17 mouse cellular contexts compared by ENCODE assay signal in the genomic region with DNA sequence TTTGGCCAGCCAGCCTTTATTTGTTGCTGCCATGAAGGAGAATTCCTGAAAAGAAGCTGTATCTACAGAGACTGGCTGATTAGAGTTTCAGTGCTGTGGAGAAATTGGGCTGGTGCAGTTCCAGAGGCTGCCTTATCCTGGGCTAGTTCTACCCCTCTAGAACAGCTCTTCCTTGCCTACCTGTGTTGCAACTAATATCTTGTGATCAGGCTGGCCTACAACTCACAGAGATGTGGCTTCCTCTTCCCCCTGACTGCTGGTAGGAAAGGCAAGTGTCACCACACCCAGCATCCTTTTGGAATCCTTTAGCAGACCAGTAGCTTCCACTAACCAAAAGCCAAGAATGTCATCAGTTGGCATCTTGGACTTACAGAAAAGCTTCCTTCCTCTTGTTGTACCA. TPM values are rescaled to one million over a fixed set of nuclear protein-coding genes. Genes with fewer than 3 reads are reported as not detected.
A peak's percentile ranks its signal among the peaks of the same experiment; 100 is the strongest.
DNase-seq lines count a peak whose midpoint lies in the region; ATAC-seq and TF ChIP-seq lines count a peak whose summit lies in the region.
"Had no signal": no experiment of that assay in that cellular context is flagged by ENCODE, and none has a peak within 500 bp of the region (broad histone marks: within the 10 kb centered on the region; RNA-seq: fewer than 3 reads in every experiment).

No protein-coding gene starts in this region.

- DNase-seq in heart, adult 11 months = peak; percentile 87
- DNase-seq in heart, postnatal 4 days = no peak
- DNase-seq in lung, adult 2 months = no peak
- no peak for DNase-seq in B cell, adult 2 months
- no peak for DNase-seq in gastrocnemius, adult 8-10 months (ENCODE audit: low spot score in 2 of 2)
- DNase-seq: cerebellum, postnatal 25 days; right cerebral cortex, postnatal 4 days; thymus, postnatal 36 days had no signal

- no peak for TF ChIP-seq CTCF in lung, adult 2 months (IDR thresholded peaks at IDR 0.05; ENCODE audit: insufficient read depth, low read length)

- ATAC-seq in lung, embryonic 15.5 days (ENCODE audit: borderline replicate concordance, extremely low read depth, low FRiP score, low TSS enrichment) = no peak
- ATAC-seq in liver, embryonic 15.5 days (ENCODE audit: insufficient read depth) = no peak
- ATAC-seq in stomach, embryonic 15.5 days (ENCODE audit: insufficient read depth, low FRiP score, low read depth) = no peak
- ATAC-seq: inflammation-experienced regulatory T-cells, adult 6 months; midbrain, embryonic 16.5 days; Patski had no signal

- no peaks in the 10 kb centered on the region for H3K9me3 ChIP-seq in lung, embryonic 15.5 days
- H3K9me3 ChIP-seq in liver, embryonic 15.5 days (replicated peaks) = no peaks in the 10 kb centered on the region
- no peaks in the 10 kb centered on the region for H3K9me3 ChIP-seq in stomach, embryonic 15.5 days
- H3K9me3 ChIP-seq: heart, embryonic 15.5 days; neural tube, embryonic 13.5 days had no signal

- peaks cover 10% of the 10 kb centered on the region; the same call in 1 of the 2 replicates for H3K36me3 ChIP-seq in lung, embryonic 15.5 days
- peaks cover 12% of the 10 kb centered on the region for H3K36me3 ChIP-seq in liver, embryonic 15.5 days (replicated peaks)
- H3K36me3 ChIP-seq in stomach, embryonic 15.5 days = peaks cover 3% of the 10 kb centered on the region; the same call in 1 of the 2 replicates
- H3K36me3 ChIP-seq: heart, embryonic 15.5 days had no signal

- peak overlapping the region; percentile 0; the same call in 1 of the 2 replicates for H3K4me2 ChIP-seq in lung, embryonic 15.5 days
- H3K4me2 ChIP-seq in liver, embryonic 15.5 days = no peak overlapping the region
- no peak overlapping the region for H3K4me2 ChIP-seq in stomach, embryonic 15.5 days
- H3K4me2 ChIP-seq: heart, embryonic 15.5 days; neural tube, embryonic 13.5 days had no signal

- no peak overlapping the region for H3K9ac ChIP-seq in lung, embryonic 15.5 days
- H3K9ac ChIP-seq in liver, embryonic 15.5 days = no peak overlapping the region
- no peak overlapping the region for H3K9ac ChIP-seq in stomach, embryonic 15.5 days
- H3K9ac ChIP-seq: neural tube, embryonic 13.5 days had no signal

- H3K27ac ChIP-seq in lung, embryonic 15.5 days = peak overlapping the region; percentile 85
- peak overlapping the region; percentile 73 for H3K27ac ChIP-seq in liver, embryonic 15.5 days (replicated peaks)
- 0 out of 2 replicates have a peak overlapping the region, but pooled peaks have one; percentile 92 for H3K27ac ChIP-seq in stomach, embryonic 15.5 days
- H3K27ac ChIP-seq: neural tube, embryonic 13.5 days had no signal

- H3K4me3 ChIP-seq in lung, embryonic 15.5 days = no peak overlapping the region
- no peak overlapping the region for H3K4me3 ChIP-seq in lung, adult 2 months (replicated peaks; ENCODE audit: extremely low read depth, low read depth, low read length)
- H3K4me3 ChIP-seq in liver, embryonic 15.5 days (replicated peaks) = no peak overlapping the region
- no peak overlapping the region for H3K4me3 ChIP-seq in stomach, embryonic 15.5 days (replicated peaks)
- H3K4me3 ChIP-seq: heart, embryonic 15.5 days; neural tube, embryonic 13.5 days had no signal

- H3K4me1 ChIP-seq in lung, embryonic 15.5 days = peaks cover 37% of the 10 kb centered on the region
- H3K4me1 ChIP-seq in lung, adult 2 months (ENCODE audit: control insufficient read depth, insufficient read depth, low read length) = peaks cover 19% of the 10 kb centered on the region
- H3K4me1 ChIP-seq in liver, embryonic 15.5 days (replicated peaks) = peaks cover 73% of the 10 kb centered on the region
- peaks cover 36% of the 10 kb centered on the region for H3K4me1 ChIP-seq in stomach, embryonic 15.5 days

- no peak for TF ChIP-seq POLR2A in lung, adult 2 months (IDR thresholded peaks at IDR 0.05; ENCODE audit: borderline replicate concordance, extremely low read depth, low read depth, low read length)

- H3K27me3 ChIP-seq in lung, embryonic 15.5 days = no peaks in the 10 kb centered on the region
- no peaks in the 10 kb centered on the region for H3K27me3 ChIP-seq in liver, embryonic 15.5 days
- no peaks in the 10 kb centered on the region for H3K27me3 ChIP-seq in stomach, embryonic 15.5 days (replicated peaks)
- H3K27me3 ChIP-seq: heart, embryonic 15.5 days; neural tube, embryonic 13.5 days; Patski had no signal

RNA-seq across cellular contexts. Expression of gene Rnh1, which starts 2.8 kb away (rescaled TPM):
- 10 to 100 TPM; 73.9 to 84.0 TPM for total RNA-seq in heart, postnatal 4 days (2021)
- polyA plus RNA-seq in lung, embryonic 15.5 days (2015; fragmentation: Nextera tagmentation; extraction: Ambion mirVana) = 143 and 152 TPM in 2 replicates
- 128 and 195 TPM in 2 replicates for polyA plus RNA-seq in lung, adult 2 months (2012; rRNA removed)
- polyA plus RNA-seq in liver, embryonic 15.5 days (2015; fragmentation: Nextera tagmentation; extraction: Ambion mirVana) = 64.3 and 76.1 TPM in 2 replicates
- 206 and 215 TPM in 2 replicates for polyA plus RNA-seq in stomach, embryonic 15.5 days (2015; fragmentation: Nextera tagmentation; extraction: Ambion mirVana)
- 10 to 100 TPM; 51.3 to 63.6 (median 53.6) TPM for total RNA-seq in gastrocnemius, adult 8-10 months (2022)

RNA-seq across cellular contexts. Expression of gene Hras, which starts 23.9 kb away (rescaled TPM):
- total RNA-seq in heart, postnatal 4 days (2021) = 100 to 1,000 TPM; 105 to 119 TPM
- 99.9 and 102 TPM in 2 replicates for polyA plus RNA-seq in lung, embryonic 15.5 days (2015; fragmentation: Nextera tagmentation; extraction: Ambion mirVana)
- 77.3 and 91.5 TPM in 2 replicates for polyA plus RNA-seq in lung, adult 2 months (2012; rRNA removed)
- polyA plus RNA-seq in liver, embryonic 15.5 days (2015; fragmentation: Nextera tagmentation; extraction: Ambion mirVana) = 83.0 and 98.2 TPM in 2 replicates
- 113 and 123 TPM in 2 replicates for polyA plus RNA-seq in stomach, embryonic 15.5 days (2015; fragmentation: Nextera tagmentation; extraction: Ambion mirVana)
- total RNA-seq in gastrocnemius, adult 8-10 months (2022) = 100 to 1,000 TPM; 112 to 158 (median 132) TPM

RNA-seq across cellular contexts. Expression of gene Lrrc56, which starts 24.1 kb away (rescaled TPM):
- 1 to 10 TPM; 4.3 to 4.5 TPM for total RNA-seq in heart, postnatal 4 days (2021)
- polyA plus RNA-seq in lung, embryonic 15.5 days (2015; fragmentation: Nextera tagmentation; extraction: Ambion mirVana) = 5.8 and 6.9 TPM in 2 replicates
- 15.8 TPM in 2 replicates for polyA plus RNA-seq in lung, adult 2 months (2012; rRNA removed)
- polyA plus RNA-seq in liver, embryonic 15.5 days (2015; fragmentation: Nextera tagmentation; extraction: Ambion mirVana) = 11.0 and 12.1 TPM in 2 replicates
- polyA plus RNA-seq in stomach, embryonic 15.5 days (2015; fragmentation: Nextera tagmentation; extraction: Ambion mirVana) = 5.4 and 7.2 TPM in 2 replicates
- total RNA-seq in gastrocnemius, adult 8-10 months (2022) = 1 to 10 TPM; 1.4 to 2.5 (median 2.0) TPM

RNA-seq across cellular contexts. Expression of gene Lmntd2, which starts 44.0 kb away (rescaled TPM):
- total RNA-seq in heart, postnatal 4 days (2021) = not detected
- polyA plus RNA-seq in lung, embryonic 15.5 days (2015; fragmentation: Nextera tagmentation; extraction: Ambion mirVana) = 1.1 and 1.3 TPM in 2 replicates
- 4.4 and 5.6 TPM in 2 replicates for polyA plus RNA-seq in lung, adult 2 months (2012; rRNA removed)
- polyA plus RNA-seq in liver, embryonic 15.5 days (2015; fragmentation: Nextera tagmentation; extraction: Ambion mirVana) = 0.60 and 0.91 TPM in 2 replicates
- polyA plus RNA-seq in stomach, embryonic 15.5 days (2015; fragmentation: Nextera tagmentation; extraction: Ambion mirVana) = 2.8 and 2.9 TPM in 2 replicates
- not detected for total RNA-seq in gastrocnemius, adult 8-10 months (2022)
- total RNA-seq: gastrocnemius, postnatal 4 days had no signal

RNA-seq across cellular contexts. Expression of gene Rassf7, which starts 45.8 kb away (rescaled TPM):
- total RNA-seq in heart, postnatal 4 days (2021) = 1 to 10 TPM; 4.1 to 6.1 TPM
- polyA plus RNA-seq in lung, embryonic 15.5 days (2015; fragmentation: Nextera tagmentation; extraction: Ambion mirVana) = 59.7 and 62.6 TPM in 2 replicates
- polyA plus RNA-seq in lung, adult 2 months (2012; rRNA removed) = 87.1 and 92.9 TPM in 2 replicates
- polyA plus RNA-seq in liver, embryonic 15.5 days (2015; fragmentation: Nextera tagmentation; extraction: Ambion mirVana) = 27.3 and 33.4 TPM in 2 replicates
- polyA plus RNA-seq in stomach, embryonic 15.5 days (2015; fragmentation: Nextera tagmentation; extraction: Ambion mirVana) = 67.7 and 73.3 TPM in 2 replicates
- total RNA-seq in gastrocnemius, adult 8-10 months (2022) = under 1 TPM in 2 of 4 experiments, not detected in 2; 0.38 to 0.56 TPM
